Mouse (Mus musculus): ENCODE measurements at regions not wholly inside any gene's neighbourhood (a gene's known extent, or its start where the extent isn't known, plus 50 kb on each side); places are given as distances from the start of the nearest gene placed in this dataset.

DNA sequence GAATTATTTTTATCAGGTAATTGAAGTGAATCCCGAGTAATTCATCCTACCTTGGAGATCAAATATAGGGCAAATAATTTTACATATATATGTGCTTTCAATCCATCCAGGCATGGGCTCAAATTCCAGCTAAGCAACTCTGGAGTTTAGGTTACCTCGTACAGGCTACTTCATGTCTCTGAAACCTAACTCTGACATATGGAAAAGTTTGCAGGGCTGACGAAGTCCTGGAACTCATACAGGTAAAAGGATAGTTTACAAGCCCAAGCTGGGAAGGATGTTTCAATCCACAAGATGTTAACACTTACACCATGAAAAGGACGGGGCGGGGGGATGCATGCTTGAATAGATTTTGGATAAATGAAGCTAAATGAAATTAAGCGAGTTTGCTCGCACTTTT lies 235.9 kb upstream of the Tbx3 start:
- H3K9ac ChIP-seq, result no peak overlapping the region
- no peak overlapping the region for H3K27ac ChIP-seq
- no peaks in the 10 kb centered on the region for H3K9me3 ChIP-seq
- no peaks in the 10 kb centered on the region for H3K27me3 ChIP-seq
- no peak for ATAC-seq (ENCODE audit: insufficient number of reproducible peaks, insufficient read depth, low FRiP score, low TSS enrichment)
- no peak overlapping the region for H3K4me3 ChIP-seq
- no peaks in the 10 kb centered on the region for H3K36me3 ChIP-seq
- H3K4me1 ChIP-seq, result peaks cover 6% of the 10 kb centered on the region; the same call in 1 of the 2 replicates
- WGBS, result 24% methylated on average over 7 of the region's 7 CpGs
- no peak overlapping the region for H3K4me2 ChIP-seq (replicated peaks)

GRCm38 (mm10) chr5:119448494-119448893 lies 222.0 kb upstream of the Tbx3 start:
- peaks cover 9% of the 10 kb centered on the region; the same call in 1 of the 2 replicates for H3K4me1 ChIP-seq
- H3K27me3 ChIP-seq, result no peaks in the 10 kb centered on the region
- no peak overlapping the region for H3K4me2 ChIP-seq (replicated peaks)
- 82% methylated on average over 4 of the region's 4 CpGs for WGBS
- ATAC-seq (ENCODE audit: insufficient number of reproducible peaks, insufficient read depth, low FRiP score, low TSS enrichment), result no peak
- H3K27ac ChIP-seq, result no peak overlapping the region
- H3K36me3 ChIP-seq, result no peaks in the 10 kb centered on the region
- H3K9ac ChIP-seq, result no peak overlapping the region
- H3K9me3 ChIP-seq, result no peaks in the 10 kb centered on the region
- H3K4me3 ChIP-seq, result no peak overlapping the region

DNA sequence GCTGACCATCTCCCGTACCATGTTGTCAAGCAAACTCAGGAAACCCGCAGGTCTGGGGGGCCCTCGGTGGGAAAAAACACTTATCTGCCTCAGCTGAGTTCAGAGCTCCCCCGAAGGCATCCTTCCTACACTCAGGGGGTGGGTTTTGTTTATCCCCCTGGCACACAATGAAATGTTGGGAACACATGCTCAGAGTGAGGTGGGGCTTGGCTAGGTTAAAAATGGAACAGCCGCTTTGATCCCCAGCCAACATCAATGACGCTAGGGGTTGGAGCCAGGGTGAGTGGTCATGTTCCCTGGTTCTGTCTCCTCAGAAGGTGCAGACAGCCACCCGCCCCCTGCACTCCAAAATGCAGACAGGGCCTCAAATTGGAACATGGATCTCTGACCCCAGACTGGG lies 221.3 kb upstream of the Tbx3 start:
- ATAC-seq (ENCODE audit: insufficient number of reproducible peaks, insufficient read depth, low FRiP score, low TSS enrichment), result no peak
- WGBS, result 64% methylated on average over 7 of the region's 7 CpGs
- Histone ChIP-seq H3K9me3 (no peaks in the 10 kb centered on the region), H3K4me3 (no peak overlapping the region), H3K36me3 (no peaks in the 10 kb centered on the region), H3K27ac (no peak overlapping the region), H3K9ac (no peak overlapping the region), H3K4me2 (replicated peaks) (no peak overlapping the region), H3K4me1 (peaks cover 9% of the 10 kb centered on the region; the same call in 1 of the 2 replicates), H3K27me3 (no peaks in the 10 kb centered on the region)

DNA sequence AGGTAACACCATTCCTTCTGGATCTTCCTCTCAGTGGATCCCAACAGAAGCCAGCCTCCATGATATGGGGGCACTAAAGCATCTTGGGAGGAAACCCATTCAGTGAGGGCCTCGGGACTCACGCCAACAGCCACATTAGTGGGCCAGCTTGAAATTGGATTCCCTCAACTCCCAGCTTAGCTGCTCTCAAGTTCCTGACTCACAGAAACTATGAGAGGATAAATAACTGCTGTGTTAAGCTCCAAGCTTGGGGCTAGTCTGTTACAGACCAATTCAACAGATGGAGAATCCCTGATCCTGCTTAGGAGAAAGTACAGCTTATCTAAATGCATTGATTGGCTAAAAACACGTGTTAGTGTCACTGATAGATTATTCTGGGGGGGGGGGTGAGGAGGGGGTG lies 210.7 kb upstream of the Tbx3 start:
- ATAC-seq (ENCODE audit: insufficient number of reproducible peaks, insufficient read depth, low FRiP score, low TSS enrichment), result no peak
- Histone ChIP-seq H3K9ac (no peak overlapping the region), H3K27me3 (no peaks in the 10 kb centered on the region), H3K4me3 (no peak overlapping the region), H3K27ac (no peak overlapping the region), H3K9me3 (no peaks in the 10 kb centered on the region), H3K36me3 (no peaks in the 10 kb centered on the region), H3K4me1 (peaks cover 3% of the 10 kb centered on the region; the same call in 1 of the 2 replicates), H3K4me2 (replicated peaks) (no peak overlapping the region)
- 43% methylated on average over 3 of the region's 3 CpGs for WGBS

DNA sequence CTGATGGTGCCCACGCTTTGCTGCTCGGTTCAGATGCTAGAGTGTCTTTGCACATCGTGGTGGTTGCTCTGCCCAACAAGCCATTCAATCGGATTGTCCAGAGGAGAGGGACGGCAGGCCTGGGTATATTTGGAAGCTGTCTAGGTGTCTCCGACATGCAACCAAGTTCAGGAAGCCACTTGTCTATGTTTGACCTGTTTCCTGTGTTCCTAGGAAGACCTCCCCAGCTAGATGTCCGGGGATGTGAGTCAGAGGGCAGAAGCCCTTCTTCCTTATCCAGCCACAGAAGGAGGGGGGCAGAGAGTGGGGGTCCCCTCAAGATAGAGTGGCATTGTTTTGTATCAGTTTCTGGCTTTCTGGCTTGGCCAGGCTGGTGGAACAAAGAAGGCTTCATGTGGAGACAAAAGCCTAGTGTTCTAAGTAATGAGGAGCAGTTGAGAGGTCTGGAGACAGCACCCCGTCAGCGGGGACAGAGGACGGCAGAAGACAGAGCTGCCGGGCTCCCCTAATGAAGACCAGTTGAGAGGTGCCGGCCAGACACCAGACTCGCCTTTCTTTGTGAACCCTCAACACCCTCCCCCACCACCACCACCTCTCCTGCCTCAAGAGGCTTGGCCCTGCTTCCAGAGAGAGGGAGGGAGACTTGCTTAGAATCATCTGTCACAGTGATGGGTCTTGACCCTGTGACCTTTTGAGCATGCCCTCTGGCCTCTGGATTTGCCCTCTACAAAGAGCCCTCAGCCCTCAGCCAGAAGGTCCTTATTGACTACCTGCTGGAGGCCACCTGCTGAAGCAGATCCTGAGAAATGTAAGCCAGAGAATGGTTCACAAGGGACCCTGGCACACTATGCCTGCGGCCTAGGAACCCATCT lies 207.6 kb upstream of the Tbx3 start:
- H3K4me1 ChIP-seq, result peaks cover 3% of the 10 kb centered on the region; the same call in 1 of the 2 replicates
- 36% methylated on average over 14 of the region's 14 CpGs for WGBS
- H3K9me3 ChIP-seq, result no peaks in the 10 kb centered on the region
- no peak overlapping the region for H3K4me3 ChIP-seq
- no peaks in the 10 kb centered on the region for H3K36me3 ChIP-seq
- H3K4me2 ChIP-seq (replicated peaks), result no peak overlapping the region
- peak; percentile 28; the same call in 1 of the 2 replicates for ATAC-seq (ENCODE audit: insufficient number of reproducible peaks, insufficient read depth, low FRiP score, low TSS enrichment)
- no peaks in the 10 kb centered on the region for H3K27me3 ChIP-seq
- no peak overlapping the region for H3K27ac ChIP-seq
- no peak overlapping the region for H3K9ac ChIP-seq

GRCm38 (mm10) chr5:119464553-119464952 lies 205.9 kb upstream of the Tbx3 start:
- H3K9ac ChIP-seq, result no peak overlapping the region
- H3K27ac ChIP-seq, result no peak overlapping the region
- no peaks in the 10 kb centered on the region for H3K27me3 ChIP-seq
- 88% methylated on average over 4 of the region's 4 CpGs for WGBS
- H3K4me1 ChIP-seq, result peaks cover 3% of the 10 kb centered on the region; the same call in 1 of the 2 replicates
- no peak overlapping the region for H3K4me3 ChIP-seq
- no peak for ATAC-seq (ENCODE audit: insufficient number of reproducible peaks, insufficient read depth, low FRiP score, low TSS enrichment)
- H3K9me3 ChIP-seq, result no peaks in the 10 kb centered on the region
- H3K4me2 ChIP-seq (replicated peaks), result no peak overlapping the region
- no peaks in the 10 kb centered on the region for H3K36me3 ChIP-seq

- Histone ChIP-seq H3K4me3 (no peak overlapping the region), H3K27me3 (no peaks in the 10 kb centered on the region), H3K9me3 (no peaks in the 10 kb centered on the region), H3K9ac (no peak overlapping the region), H3K27ac (no peak overlapping the region), H3K36me3 (no peaks in the 10 kb centered on the region), H3K4me2 (replicated peaks) (no peak overlapping the region), H3K4me1 (peaks cover 3% of the 10 kb centered on the region; the same call in 1 of the 2 replicates)
- 82% methylated on average over 13 of the region's 13 CpGs for WGBS
- ATAC-seq (ENCODE audit: insufficient number of reproducible peaks, insufficient read depth, low FRiP score, low TSS enrichment), result no peak
Measured at GRCm38 (mm10) chr5:119467346-119468085, 203.0 kb upstream of the Tbx3 start.

- Histone ChIP-seq H3K27me3 (no peaks in the 10 kb centered on the region; the same call in 1 of the 2 replicates), H3K27ac (no peak overlapping the region), H3K9me3 (no peaks in the 10 kb centered on the region), H3K4me3 (no peak overlapping the region), H3K4me2 (replicated peaks) (no peak overlapping the region), H3K9ac (no peak overlapping the region), H3K4me1 (peaks cover 11% of the 10 kb centered on the region), H3K36me3 (no peaks in the 10 kb centered on the region)
- ATAC-seq (ENCODE audit: insufficient number of reproducible peaks, insufficient read depth, low FRiP score, low TSS enrichment), result no peak
- 85% methylated on average over 2 of the region's 2 CpGs for WGBS
Measured at GRCm38 (mm10) chr5:119477926-119478325, 192.5 kb upstream of the Tbx3 start.

- WGBS, result 90% methylated on average over 4 of the region's 4 CpGs
- Histone ChIP-seq H3K9ac (no peak overlapping the region), H3K4me2 (replicated peaks) (no peak overlapping the region), H3K9me3 (no peaks in the 10 kb centered on the region), H3K4me1 (peaks cover 11% of the 10 kb centered on the region), H3K27ac (no peak overlapping the region), H3K4me3 (no peak overlapping the region), H3K27me3 (no peaks in the 10 kb centered on the region; the same call in 1 of the 2 replicates), H3K36me3 (no peaks in the 10 kb centered on the region)
- ATAC-seq (ENCODE audit: insufficient number of reproducible peaks, insufficient read depth, low FRiP score, low TSS enrichment), result no peak
Measured at GRCm38 (mm10) chr5:119478331-119478730, 192.1 kb upstream of the Tbx3 start.

DNA sequence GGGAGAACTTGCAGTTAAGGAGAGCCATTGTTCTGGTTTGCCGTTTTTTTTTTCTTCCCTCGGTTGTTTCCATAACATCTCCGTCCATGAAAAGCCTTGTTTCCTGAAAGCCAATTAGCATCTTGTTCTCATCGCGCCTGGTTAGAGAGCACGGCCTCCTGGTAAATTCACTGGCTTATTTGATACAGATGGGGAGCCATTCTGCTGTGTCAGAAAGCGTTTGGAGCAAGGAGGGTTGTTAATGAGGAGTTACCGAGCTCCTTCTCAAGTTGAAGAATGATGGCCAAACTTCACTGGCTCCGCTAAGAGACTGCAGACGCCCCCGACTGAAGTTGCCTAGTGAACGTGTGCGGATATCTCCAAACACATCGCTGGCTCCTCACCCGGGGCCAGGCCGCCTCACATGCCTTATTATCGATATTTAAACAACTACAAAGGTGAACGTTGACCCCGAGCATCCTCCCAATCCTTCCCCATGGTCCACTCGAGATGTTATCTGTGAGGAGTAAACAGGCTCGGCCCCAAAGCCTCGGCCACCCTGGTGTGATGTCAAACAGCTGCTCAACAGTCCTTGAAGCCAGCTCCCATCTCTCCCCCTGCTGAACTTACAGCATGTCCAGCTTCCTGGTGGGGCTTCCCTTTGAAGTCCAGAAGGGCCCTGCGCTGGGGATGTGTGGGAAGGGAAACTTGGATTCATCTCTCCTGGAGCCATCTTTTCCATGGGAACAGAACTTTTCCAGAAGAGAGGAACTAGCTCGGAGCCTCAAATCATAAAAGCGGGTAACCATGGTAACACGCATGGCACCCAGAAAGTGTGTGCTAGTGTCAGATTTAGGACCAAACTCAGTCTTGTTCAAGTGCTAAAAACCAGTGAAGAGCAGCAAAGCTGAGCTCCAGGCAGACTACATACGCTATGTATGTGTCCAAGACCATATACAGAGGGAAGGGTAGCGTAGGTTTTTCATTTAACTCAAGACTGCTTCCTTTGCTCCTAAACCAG lies 190.0 kb upstream of the Tbx3 start:
- H3K4me1 ChIP-seq, result peaks cover 11% of the 10 kb centered on the region
- H3K9me3 ChIP-seq, result no peaks in the 10 kb centered on the region
- ATAC-seq (ENCODE audit: insufficient number of reproducible peaks, insufficient read depth, low FRiP score, low TSS enrichment), result no peak
- H3K4me3 ChIP-seq, result no peak overlapping the region
- no peak overlapping the region for H3K4me2 ChIP-seq (replicated peaks)
- H3K9ac ChIP-seq, result no peak overlapping the region
- H3K36me3 ChIP-seq, result no peaks in the 10 kb centered on the region
- H3K27ac ChIP-seq, result peak overlapping the region; percentile 23; the same call in 1 of the 2 replicates
- H3K27me3 ChIP-seq, result no peaks in the 10 kb centered on the region; the same call in 1 of the 2 replicates
- WGBS, result 47% methylated on average over 28 of the region's 28 CpGs

GRCm38 (mm10) chr5:119483706-119484105 lies 186.8 kb upstream of the Tbx3 start:
- no peak overlapping the region for H3K4me3 ChIP-seq
- H3K27ac ChIP-seq, result no peak overlapping the region
- WGBS, result 82% methylated on average over 8 of the region's 8 CpGs
- H3K9me3 ChIP-seq, result no peaks in the 10 kb centered on the region
- ATAC-seq (ENCODE audit: insufficient number of reproducible peaks, insufficient read depth, low FRiP score, low TSS enrichment), result no peak
- H3K9ac ChIP-seq, result no peak overlapping the region
- H3K4me1 ChIP-seq, result peaks cover 11% of the 10 kb centered on the region
- no peaks in the 10 kb centered on the region for H3K36me3 ChIP-seq
- no peak overlapping the region for H3K4me2 ChIP-seq (replicated peaks)
- H3K27me3 ChIP-seq, result no peaks in the 10 kb centered on the region
